Mouse (Mus musculus) lung, embryonic 14.5 days (tissue): ENCODE measurements around the gene Amz1. TPM values are rescaled to one million over a fixed set of nuclear protein-coding genes. Genes with fewer than 3 reads are reported as not detected.

ENCODE experiments used
- ATAC-seq: fragments of 200-750 bp; cut with Nextera tagmentation; 2 replicates; pipeline ENCODE4 v1.8.0; 2017; ENCODE audit warnings: mild to moderate bottlenecking, moderate TSS enrichment, moderate library complexity; ENCODE audit not compliant: insufficient read depth
- DNase-seq: peaks from one replicate; pipeline ENCODE4 v3.0.0-alpha.2; 2015
- H3K27ac ChIP-seq: fragments of 300-500 bp; sonication (generic); 2 replicates; pipeline ENCODE4 v1.5.1; 2014; ENCODE audit warnings: low read depth, mild to moderate bottlenecking, moderate library complexity
- H3K27me3 ChIP-seq: fragments of 300-500 bp; sonication (generic); 2 replicates; pipeline ENCODE4 v1.6.1; 2014; ENCODE audit warnings: low read length, control low read depth; ENCODE audit not compliant: insufficient read depth
- H3K36me3 ChIP-seq: fragments of 300-500 bp; sonication (generic); 2 replicates; pipeline ENCODE4 v1.6.1; 2014; ENCODE audit warnings: control low read depth; ENCODE audit not compliant: insufficient read depth
- H3K4me1 ChIP-seq: fragments of 300-500 bp; sonication (generic); 2 replicates; pipeline ENCODE4 v1.6.1; 2014; ENCODE audit warnings: antibody characterized with exemption, control low read depth; ENCODE audit not compliant: insufficient read depth
- H3K4me2 ChIP-seq: fragments of 300-500 bp; sonication (generic); 2 replicates; pipeline ENCODE4 v1.6.1; 2014; ENCODE audit warnings: mild to moderate bottlenecking
- H3K4me3 ChIP-seq: fragments of 300-500 bp; sonication (generic); 2 replicates; pipeline ENCODE4 v1.5.1; 2014; ENCODE audit warnings: low read depth, low read length
- H3K9ac ChIP-seq: fragments of 300-500 bp; sonication (generic); 2 replicates; pipeline ENCODE4 v1.6.1; 2014
- H3K9me3 ChIP-seq: fragments of 300-500 bp; sonication (generic); 2 replicates; pipeline ENCODE4 v1.6.1; 2016; ENCODE audit warnings: low read depth, low read length, control low read depth
- CTCF ChIP-seq: IDR thresholded peaks from 2 replicates; pipeline ENCODE4 v1.5.1; 2016; ENCODE audit warnings: antibody characterized with exemption, low read depth
- WGBS: fragments of 180-500 bp; shearing (Covaris S2); extraction: QIAGEN DNeasy Blood & Tissue Kit; methylation state at CpG from one replicate; pipeline ENCODE4 v1.1.7; 2014; 5-methylcytosine and 5-hydroxymethylcytosine counted together
- polyA plus RNA-seq: library from polyadenylated mRNA; unstranded; fragments of >200 nt; fragmentation: Nextera tagmentation; extraction: Ambion mirVana; gene quantifications from 2 replicates; pipeline ENCODE4 v1.2.1, GENCODE M21; 2014

Gene Amz1
- polyA plus RNA-seq, 1 experiment from 2014 or later, result 0.99 TPM

DNA sequence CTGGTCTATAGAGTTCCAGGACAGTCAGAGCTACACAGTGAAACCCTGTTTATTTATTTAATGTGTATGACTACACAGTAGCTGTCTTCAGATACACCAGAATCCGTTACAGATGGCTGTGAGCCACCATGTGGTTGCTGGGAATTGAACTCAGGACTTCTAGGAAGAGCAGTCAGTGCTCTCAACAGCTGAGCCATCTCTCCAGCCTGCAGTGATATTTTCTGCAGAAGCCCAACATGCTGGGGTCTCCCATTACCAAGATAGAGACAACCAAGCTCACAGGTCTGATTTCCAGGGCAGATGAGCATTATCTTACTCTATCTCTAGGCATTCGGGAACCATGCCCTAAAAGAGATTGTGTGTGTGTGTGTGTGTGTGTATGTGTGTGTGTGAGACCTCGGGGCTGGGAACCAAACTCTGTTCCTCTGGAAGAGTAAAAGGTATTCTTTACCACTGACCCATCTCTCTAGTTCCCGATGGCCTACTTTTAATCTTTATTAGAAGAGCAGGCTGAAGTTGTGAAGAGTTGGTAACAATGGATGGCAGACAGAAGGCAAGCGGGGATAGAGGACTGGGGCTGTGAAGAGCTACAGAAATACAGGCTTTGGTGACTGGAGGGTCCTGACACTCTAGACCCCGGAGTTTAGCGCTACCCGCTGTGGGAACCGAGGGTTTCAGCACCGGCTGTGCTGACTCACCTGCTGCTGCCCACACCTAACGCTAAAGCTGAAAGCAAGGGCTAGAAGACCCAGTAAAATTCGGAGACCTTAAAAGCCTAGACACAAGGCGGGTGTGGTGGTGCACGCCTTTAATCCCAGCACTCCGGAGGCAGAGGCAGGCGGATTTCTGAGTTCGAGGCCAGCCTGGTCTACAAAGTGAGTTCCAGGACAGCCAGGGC lies 20.2 kb upstream of the Amz1 start:
- Histone ChIP-seq H3K27me3 (no peaks in the 10 kb centered on the region), H3K4me3 (peak overlapping the region; percentile 62), H3K9ac (0 out of 2 replicates have a peak overlapping the region, but pooled peaks have one; percentile 40), H3K4me1 (peaks cover 8% of the 10 kb centered on the region; the same call in 1 of the 2 replicates), H3K9me3 (no peaks in the 10 kb centered on the region), H3K4me2 (peak overlapping the region; percentile 75), H3K27ac (peak overlapping the region; percentile 87), H3K36me3 (no peaks in the 10 kb centered on the region; the same call in 1 of the 2 replicates)
- TF ChIP-seq CTCF, result no peak
- no peak; the same call in 1 of the 2 replicates for ATAC-seq
- DNase-seq, result peak; percentile 2
- 35% methylated on average over 17 of the region's 17 CpGs for WGBS

DNA sequence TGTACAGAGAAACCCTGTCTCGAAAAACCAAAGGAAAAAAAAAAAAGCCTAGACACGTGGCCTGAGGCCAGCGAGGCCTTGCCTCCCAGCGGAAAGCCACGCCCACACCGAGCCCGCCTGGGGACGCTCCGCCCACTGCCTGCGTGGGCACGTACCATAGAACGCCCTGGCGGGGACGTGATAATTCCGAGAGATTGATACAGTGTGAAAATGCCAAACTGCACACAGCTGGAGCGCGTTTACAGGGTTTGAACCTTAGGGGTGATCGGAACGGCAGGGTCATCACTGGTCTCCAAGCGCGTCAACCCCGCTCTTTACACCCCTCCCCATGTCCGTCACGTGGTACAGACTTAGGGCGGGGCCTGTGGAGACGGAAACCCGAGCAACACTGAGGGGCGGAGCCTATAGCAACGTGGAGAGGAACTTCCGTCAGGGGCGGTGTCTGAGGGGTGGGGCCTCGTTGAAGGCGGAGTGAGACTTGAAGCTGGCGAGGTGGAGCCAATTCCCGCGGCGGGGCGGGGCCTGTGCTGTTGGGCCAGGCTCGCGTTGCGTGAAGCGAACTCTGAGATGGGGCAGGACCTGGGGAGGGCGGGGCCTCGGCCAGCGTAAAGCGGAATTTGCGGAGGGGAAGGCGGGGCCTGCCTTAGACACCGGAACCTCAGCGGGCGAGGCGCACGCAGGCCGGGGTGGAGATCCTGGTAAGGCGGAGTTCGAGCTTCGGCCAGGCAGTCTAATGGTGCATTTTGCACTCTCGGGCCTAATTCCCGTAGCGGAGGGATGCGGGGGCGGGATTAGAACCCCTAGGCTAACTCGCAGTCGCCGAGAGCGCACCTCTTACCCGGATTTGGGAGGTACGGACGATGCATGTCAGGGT lies 19.3 kb upstream of the Amz1 start, which contains the start of gene Brat1:
Gene Brat1, plus strand, starts transcription at position 634 of the 874 bp plus-strand sequence.
- under 1% methylated on average over 69 of the region's 69 CpGs for WGBS
- peak within 1 kb of the TSS; percentile 62 for H3K4me3 ChIP-seq
- peak within 1 kb of the TSS; percentile 75 for H3K4me2 ChIP-seq
- H3K9me3 ChIP-seq, result no peaks in the 10 kb centered on the region
- ATAC-seq (peak; percentile 92), DNase-seq (peak; percentile 100)
- peak within 1 kb of the TSS; percentile 87 for H3K27ac ChIP-seq
- TF ChIP-seq CTCF, result no peak
- peaks cover 8% of the 10 kb centered on the region; the same call in 1 of the 2 replicates for H3K4me1 ChIP-seq
- no peaks in the 10 kb centered on the region; the same call in 1 of the 2 replicates for H3K36me3 ChIP-seq
- no peaks in the 10 kb centered on the region for H3K27me3 ChIP-seq
- H3K9ac ChIP-seq, result peak within 1 kb of the TSS; percentile 74

DNA sequence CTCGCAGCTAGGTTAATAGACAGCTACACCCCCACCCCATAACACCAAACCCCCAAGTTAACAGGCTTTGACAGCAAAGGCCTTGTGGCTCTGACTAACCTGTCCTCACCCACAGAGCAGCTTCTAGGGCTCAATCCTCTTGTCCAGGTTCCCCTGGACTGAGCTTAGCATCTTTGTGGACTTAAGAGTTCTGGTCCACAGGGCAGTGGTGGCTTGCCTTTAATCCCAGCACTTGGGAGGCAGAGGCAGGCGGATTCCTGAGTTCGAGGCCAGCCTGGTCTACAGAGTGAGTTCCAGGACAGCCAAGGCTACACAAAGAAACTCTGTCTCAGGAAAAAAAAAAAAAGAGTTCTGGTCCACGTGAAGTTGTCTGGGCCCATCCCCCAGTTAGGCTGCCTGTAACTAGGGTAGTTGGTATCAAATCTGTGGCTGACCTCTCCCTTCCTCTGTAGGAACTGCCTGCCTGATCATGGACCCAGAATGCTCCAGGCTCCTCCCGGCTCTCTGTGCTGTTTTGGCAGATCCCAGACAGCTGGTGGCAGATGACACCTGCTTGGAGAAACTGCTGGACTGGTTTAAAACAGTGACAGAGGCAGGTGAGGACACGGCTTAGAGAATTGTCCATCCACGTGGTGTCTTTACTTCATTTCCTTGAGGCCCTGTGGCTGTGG lies 18.3 kb upstream of the Amz1 start:
- 54% methylated on average over 7 of the region's 7 CpGs for WGBS
- no peak for ATAC-seq
- Histone ChIP-seq H3K27me3 (no peaks in the 10 kb centered on the region), H3K9ac (peak overlapping the region; percentile 74), H3K36me3 (peaks cover 10% of the 10 kb centered on the region), H3K4me3 (peak overlapping the region; percentile 62), H3K4me2 (peak overlapping the region; percentile 75), H3K27ac (peak overlapping the region; percentile 81), H3K4me1 (peaks cover 8% of the 10 kb centered on the region; the same call in 1 of the 2 replicates), H3K9me3 (no peaks in the 10 kb centered on the region)
- no peak for DNase-seq
- no peak for TF ChIP-seq CTCF

DNA sequence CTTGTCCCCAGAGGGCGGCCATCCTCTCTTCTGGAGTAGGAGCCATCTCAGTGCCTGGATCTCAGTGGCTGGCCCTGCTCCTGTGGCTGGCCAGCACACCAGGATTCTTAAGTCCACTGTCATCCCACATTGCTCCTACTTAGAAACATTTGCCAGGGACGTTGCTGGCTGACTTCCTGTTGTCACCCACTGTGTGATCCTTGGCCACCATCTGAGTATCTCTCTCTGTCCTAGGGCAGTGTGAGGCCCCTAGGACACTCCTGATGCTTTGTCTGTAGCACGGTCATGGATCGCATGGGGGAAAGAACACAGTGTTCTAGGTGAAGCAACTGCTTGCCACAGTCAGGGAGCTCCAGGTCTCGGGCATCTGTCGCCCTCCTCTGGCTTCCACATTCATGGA lies 13.6 kb upstream of the Amz1 start:
- no peak overlapping the region for H3K9ac ChIP-seq
- H3K4me1 ChIP-seq, result no peaks in the 10 kb centered on the region
- no peak for DNase-seq
- no peak overlapping the region for H3K4me2 ChIP-seq
- ATAC-seq, result no peak
- no peaks in the 10 kb centered on the region for H3K9me3 ChIP-seq
- no peak overlapping the region for H3K27ac ChIP-seq
- peaks cover 56% of the 10 kb centered on the region for H3K36me3 ChIP-seq
- H3K4me3 ChIP-seq, result no peak overlapping the region
- 86% methylated on average over 6 of the region's 6 CpGs for WGBS
- no peaks in the 10 kb centered on the region for H3K27me3 ChIP-seq
- TF ChIP-seq CTCF, result no peak

DNA sequence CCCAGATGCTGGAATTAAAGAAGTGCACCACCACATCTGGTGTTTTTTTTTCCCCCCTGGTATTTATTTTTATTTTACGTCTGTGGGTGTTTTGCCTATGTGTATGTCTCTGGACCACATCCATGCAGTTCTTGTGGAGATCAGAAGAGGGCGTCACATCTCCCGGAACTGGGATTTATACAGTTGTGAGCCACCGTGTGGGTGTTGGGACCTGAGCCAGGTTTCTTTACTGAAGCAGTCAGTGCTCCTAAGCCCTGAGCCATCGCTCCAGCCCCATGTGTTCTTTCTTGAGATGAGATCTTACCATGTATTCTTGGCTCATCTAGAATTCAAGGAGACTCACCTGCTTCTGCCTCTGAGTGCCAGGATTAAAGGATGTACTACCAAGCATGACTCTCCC lies 12.9 kb upstream of the Amz1 start:
- no peak for TF ChIP-seq CTCF
- no peaks in the 10 kb centered on the region for H3K27me3 ChIP-seq
- H3K4me1 ChIP-seq, result no peaks in the 10 kb centered on the region
- DNase-seq, result no peak
- H3K4me2 ChIP-seq, result no peak overlapping the region
- no peaks in the 10 kb centered on the region for H3K9me3 ChIP-seq
- ATAC-seq, result no peak
- peaks cover 64% of the 10 kb centered on the region for H3K36me3 ChIP-seq
- no peak overlapping the region for H3K4me3 ChIP-seq
- no peak overlapping the region for H3K27ac ChIP-seq
- 74% methylated on average over 5 of the region's 5 CpGs for WGBS
- no peak overlapping the region for H3K9ac ChIP-seq

DNA sequence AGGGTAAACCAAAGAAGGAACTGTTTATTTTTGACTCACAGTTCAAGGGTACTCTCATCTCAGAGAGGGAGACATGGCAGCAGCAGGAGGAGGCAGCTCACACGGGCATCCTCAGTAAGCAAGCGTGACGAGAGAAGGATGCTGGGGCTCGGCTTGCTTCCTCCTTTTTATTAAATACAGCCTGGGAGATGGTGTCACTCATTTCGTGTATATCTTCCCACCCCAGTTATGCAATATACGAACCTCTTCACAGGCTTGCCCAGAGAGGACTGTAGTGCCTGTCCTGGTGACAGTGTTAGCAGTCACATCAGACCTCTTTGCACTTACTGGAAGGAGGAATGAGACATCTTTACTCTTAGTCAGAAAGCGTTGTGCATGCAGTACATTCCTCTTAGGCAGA lies 3.2 kb upstream of the Amz1 start:
- no peak for TF ChIP-seq CTCF
- Histone ChIP-seq H3K27me3 (no peaks in the 10 kb centered on the region), H3K4me2 (no peak overlapping the region), H3K4me3 (no peak overlapping the region), H3K9ac (no peak overlapping the region), H3K27ac (no peak overlapping the region), H3K9me3 (no peaks in the 10 kb centered on the region), H3K36me3 (peaks cover 39% of the 10 kb centered on the region), H3K4me1 (no peaks in the 10 kb centered on the region)
- no peak for ATAC-seq
- no peak for DNase-seq
- 69% methylated on average over 7 of the region's 7 CpGs for WGBS
